28 mouse cellular contexts compared by ENCODE assay signal in the genomic region with DNA sequence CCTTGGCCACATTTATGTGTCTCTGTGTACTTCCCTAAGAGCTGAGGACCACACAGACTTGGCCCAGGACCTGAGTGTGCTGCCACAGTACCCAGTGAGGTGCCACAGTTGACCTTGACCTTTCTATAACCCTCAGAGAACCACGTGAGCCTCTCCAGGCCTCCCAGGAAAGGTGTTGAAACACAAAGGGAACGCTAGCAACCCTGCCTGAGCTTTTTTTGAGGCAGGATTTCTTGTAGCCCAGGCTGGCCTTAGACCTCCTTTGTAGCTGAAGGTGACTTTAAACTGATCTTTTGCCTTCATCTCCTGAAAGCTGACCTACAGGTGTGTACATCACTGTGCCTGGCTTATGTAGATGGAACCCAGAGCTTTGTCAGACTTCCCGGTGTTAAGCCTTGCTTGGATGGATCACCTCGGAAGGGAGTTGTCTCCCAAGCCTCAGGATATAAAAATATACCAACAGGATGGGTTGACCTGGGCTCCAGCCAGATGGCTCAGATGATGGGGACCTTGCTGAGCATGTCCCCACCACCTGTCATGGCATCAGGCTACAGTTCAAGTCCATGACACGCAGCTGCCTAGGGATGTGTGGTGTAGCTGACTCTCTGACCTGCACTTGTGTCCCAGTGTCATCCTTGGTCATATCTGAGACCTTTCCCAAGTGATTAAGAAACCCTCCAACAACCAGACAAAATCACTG. TPM values are rescaled to one million over a fixed set of nuclear protein-coding genes. Genes with fewer than 3 reads are reported as not detected.
DNase-seq lines count a peak whose midpoint lies in the region; ATAC-seq lines count a peak whose summit lies in the region.
"Had no signal": no experiment of that assay in that cellular context is flagged by ENCODE, and none has a peak within 500 bp of the region (broad histone marks: within the 10 kb centered on the region; RNA-seq: fewer than 3 reads in every experiment).

No protein-coding gene starts in this region.

- no peaks in the 10 kb centered on the region for H3K36me3 ChIP-seq in heart, embryonic 12.5 days
- H3K36me3 ChIP-seq in midbrain, embryonic 16.5 days (ENCODE audit: control insufficient read depth, insufficient read depth, low read length): no peaks in the 10 kb centered on the region
- H3K36me3 ChIP-seq: embryonic facial prominence, embryonic 10.5 days; embryonic facial prominence, embryonic 13.5 days; forebrain, embryonic 12.5 days; forebrain, embryonic 15.5 days; G1E; hindbrain, embryonic 12.5 days; intestine, embryonic 15.5 days had no signal

- H3K27me3 ChIP-seq in heart, embryonic 12.5 days (replicated peaks): 0 out of 2 replicates have a peak, but pooled peaks cover 6% of the 10 kb centered on the region
- peaks cover 14% of the 10 kb centered on the region for H3K27me3 ChIP-seq in midbrain, embryonic 16.5 days (ENCODE audit: control insufficient read depth, insufficient read depth, low read depth, low read length)
- H3K27me3 ChIP-seq: intestine, embryonic 15.5 days had no signal

- ATAC-seq in heart, embryonic 12.5 days (ENCODE audit: insufficient number of reproducible peaks, low FRiP score): no peak
- no peak for ATAC-seq in midbrain, embryonic 16.5 days
- ATAC-seq: activated CD4-positive, CD25-positive, alpha-beta regulatory T cell, adult 4 months; forebrain, embryonic 15.5 days; hindbrain, embryonic 16.5 days; intestine, embryonic 15.5 days; Patski had no signal

- peaks cover 14% of the 10 kb centered on the region for H3K4me1 ChIP-seq in heart, embryonic 12.5 days (replicated peaks)
- no peaks in the 10 kb centered on the region; the same call in 1 of the 2 replicates for H3K4me1 ChIP-seq in midbrain, embryonic 16.5 days (ENCODE audit: control insufficient read depth, insufficient read depth, low read length)

- H3K9me3 ChIP-seq in heart, embryonic 12.5 days (replicated peaks): no peaks in the 10 kb centered on the region
- no peaks in the 10 kb centered on the region for H3K9me3 ChIP-seq in midbrain, embryonic 16.5 days (replicated peaks; ENCODE audit: control insufficient read depth, low read length, poor library complexity, severe bottlenecking)
- H3K9me3 ChIP-seq: forebrain, embryonic 15.5 days; hindbrain, embryonic 12.5 days; intestine, embryonic 15.5 days had no signal

- H3K4me2 ChIP-seq in heart, embryonic 12.5 days: no peak overlapping the region
- no peak overlapping the region for H3K4me2 ChIP-seq in midbrain, embryonic 16.5 days (ENCODE audit: low read length)
- H3K4me2 ChIP-seq: embryonic facial prominence, embryonic 13.5 days; forebrain, embryonic 12.5 days; forebrain, embryonic 15.5 days; heart, embryonic 13.5 days; hindbrain, embryonic 12.5 days; intestine, embryonic 15.5 days had no signal

- H3K27ac ChIP-seq in heart, embryonic 12.5 days (ENCODE audit: poor library complexity, severe bottlenecking): no peak overlapping the region
- H3K27ac ChIP-seq in midbrain, embryonic 16.5 days (ENCODE audit: low read length): no peak overlapping the region
- H3K27ac ChIP-seq: embryonic facial prominence, embryonic 10.5 days; embryonic facial prominence, embryonic 13.5 days; forebrain, embryonic 12.5 days; forebrain, embryonic 15.5 days; heart, embryonic 13.5 days; hindbrain, embryonic 12.5 days; intestine, embryonic 15.5 days had no signal

- 55% methylated on average over 5 of the region's 5 CpGs for WGBS in heart, embryonic 12.5 days
- 71% methylated on average over 5 of the region's 5 CpGs for WGBS in midbrain, embryonic 16.5 days

- H3K4me3 ChIP-seq in heart, embryonic 12.5 days: no peak overlapping the region
- H3K4me3 ChIP-seq in midbrain, embryonic 16.5 days (ENCODE audit: low read depth, low read length): no peak overlapping the region
- H3K4me3 ChIP-seq: embryonic facial prominence, embryonic 10.5 days; embryonic facial prominence, embryonic 13.5 days; erythroblast, embryonic 14.5 days; forebrain, embryonic 12.5 days; forebrain, embryonic 15.5 days; heart, embryonic 13.5 days; hindbrain, embryonic 12.5 days; intestine, embryonic 15.5 days had no signal

- intact Hi-C loops in heart, postnatal 14 days (cut with DNase I): no loop called here
- intact Hi-C loops in gastrocnemius, postnatal 14 days (cut with DNase I; ENCODE audit: low total_unique reads): no loop called here

- 0 out of 2 replicates have a peak overlapping the region, but pooled peaks have one; percentile 10 for H3K9ac ChIP-seq in heart, embryonic 12.5 days
- H3K9ac ChIP-seq in midbrain, embryonic 16.5 days (ENCODE audit: low read depth, low read length): no peak overlapping the region
- H3K9ac ChIP-seq: embryonic facial prominence, embryonic 13.5 days; forebrain, embryonic 12.5 days; forebrain, embryonic 15.5 days; heart, embryonic 13.5 days; hindbrain, embryonic 12.5 days; intestine, embryonic 15.5 days had no signal

- peak; percentile 53 for DNase-seq in gastrocnemius, adult 18-20 months (ENCODE audit: low spot score)
- no peak for DNase-seq in gastrocnemius, postnatal 4 days (ENCODE audit: low spot score in 2 of 2)
- DNase-seq in heart, postnatal 14 days: no peak
- DNase-seq in gastrocnemius, postnatal 14 days: peak; percentile 40
- no peak for DNase-seq in right cerebral cortex, postnatal 14 days
- DNase-seq in spleen, adult 18-20 months: no peak
- DNase-seq: adrenal gland, adult 8-10 months; adrenal gland, postnatal 25 days; cerebellum, adult 11-12 months; cerebellum, adult 8-10 months; cerebellum, postnatal 10 days; cerebellum, postnatal 36 days; embryo, embryonic 11 days; kidney, adult 11 months had no signal

RNA-seq across cellular contexts. Expression of gene Disc1, which starts 4.8 kb away (rescaled TPM):
- under 1 TPM; 0.71 to 0.85 TPM for total RNA-seq in gastrocnemius, adult 18-20 months (2021)
- 1 to 10 TPM; 4.7 to 5.6 TPM for total RNA-seq in gastrocnemius, postnatal 4 days (2021)
- polyA plus RNA-seq in heart, embryonic 12.5 days (2016; fragmentation: Nextera tagmentation; extraction: Ambion mirVana): 2.3 and 2.5 TPM in 2 replicates
- total RNA-seq in heart, postnatal 14 days (2021): 1 to 10 TPM; 3.1 to 3.9 TPM
- total RNA-seq in gastrocnemius, postnatal 14 days (2021): 1 to 10 TPM; 1.8 to 2.1 TPM
- polyA plus RNA-seq in midbrain, embryonic 16.5 days (2015; fragmentation: Nextera tagmentation; extraction: Ambion mirVana): 1.2 and 1.5 TPM in 2 replicates
- total RNA-seq: G1E had no signal
- polyA plus RNA-seq: erythroblast, embryonic 14.5 days; G1E had no signal

RNA-seq across cellular contexts. Expression of gene Tsnax, which starts 36.4 kb away (rescaled TPM):
- total RNA-seq in gastrocnemius, adult 18-20 months (2021): 10 to 100 TPM; 71.4 to 86.4 TPM
- 10 to 100 TPM; 78.6 to 87.9 TPM for total RNA-seq in gastrocnemius, postnatal 4 days (2021)
- polyA plus RNA-seq in heart, embryonic 12.5 days (2016; fragmentation: Nextera tagmentation; extraction: Ambion mirVana): 91.8 and 95.9 TPM in 2 replicates
- 10 to 100 TPM; 74.0 to 74.1 TPM for total RNA-seq in heart, postnatal 14 days (2021)
- 10 to 100 TPM; 64.3 to 67.1 TPM for total RNA-seq in gastrocnemius, postnatal 14 days (2021)
- 238 and 243 TPM in 2 replicates for polyA plus RNA-seq in midbrain, embryonic 16.5 days (2015; fragmentation: Nextera tagmentation; extraction: Ambion mirVana)

Comparison
In these comparisons a context has a peak if more than half of its experiments do, and no peak if none do; other contexts are left out.
1. DNase-seq: peak in gastrocnemius, adult 18-20 months (single experiment) and gastrocnemius, postnatal 14 days (single experiment); none in gastrocnemius, postnatal 4 days (0 of 2), heart, postnatal 14 days (0 of 2), right cerebral cortex, postnatal 14 days (single experiment) and spleen, adult 18-20 months (0 of 2).